Mouse (Mus musculus) hindbrain, embryonic 13.5 days (tissue): Measurements from ENCODE around the gene Gnat1. TPM values are rescaled to one million over a fixed set of nuclear protein-coding genes. Genes with fewer than 3 reads are reported as not detected.
A peak's percentile ranks its signal among the peaks of the same experiment; 100 is the strongest.

Source experiments
- ATAC-seq: fragments of 200-750 bp; cut with Nextera tagmentation; 2 replicates; pipeline ENCODE4 v1.8.0; 2017; ENCODE audit warnings: moderate TSS enrichment; ENCODE audit not compliant: low FRiP score
- H3K27ac ChIP-seq: fragments of 300-500 bp; sonication (generic); 2 replicates; pipeline ENCODE4 v1.5.1; 2015; ENCODE audit warnings: inconsistent platforms, mild to moderate bottlenecking, moderate library complexity
- H3K27me3 ChIP-seq: fragments of 300-500 bp; sonication (generic); 2 replicates; pipeline ENCODE4 v1.6.1; 2015; ENCODE audit warnings: mild to moderate bottlenecking, inconsistent platforms
- H3K36me3 ChIP-seq: fragments of 300-500 bp; sonication (generic); 2 replicates; pipeline ENCODE4 v1.6.1; 2015; ENCODE audit warnings: mild to moderate bottlenecking, inconsistent platforms
- H3K4me1 ChIP-seq: fragments of 300-500 bp; sonication (generic); replicated peaks from 2 replicates; pipeline ENCODE4 v1.6.1; 2015; ENCODE audit warnings: inconsistent platforms
- H3K4me2 ChIP-seq: fragments of 300-500 bp; sonication (generic); 2 replicates; pipeline ENCODE4 v1.6.1; 2015; ENCODE audit warnings: inconsistent platforms, mild to moderate bottlenecking, moderate library complexity
- H3K4me3 ChIP-seq: fragments of 300-500 bp; sonication (generic); 2 replicates; pipeline ENCODE4 v1.5.1; 2015; ENCODE audit warnings: mild to moderate bottlenecking, inconsistent platforms
- H3K9ac ChIP-seq: fragments of 300-500 bp; sonication (generic); 2 replicates; pipeline ENCODE4 v1.6.1; 2015; ENCODE audit warnings: mild to moderate bottlenecking, inconsistent platforms
- H3K9me3 ChIP-seq: fragments of 300-500 bp; sonication (generic); 2 replicates; pipeline ENCODE4 v1.6.1; 2016; ENCODE audit warnings: inconsistent platforms
- WGBS: fragments of 180-500 bp; shearing (Covaris S2); methylation state at CpG from one replicate; pipeline ENCODE4 v1.1.7; 2015; 5-methylcytosine and 5-hydroxymethylcytosine counted together
- polyA plus RNA-seq: library from polyadenylated mRNA; unstranded; fragments of >200 nt; fragmentation: Nextera tagmentation; extraction: Ambion mirVana; gene quantifications from 2 replicates; pipeline ENCODE4 v1.2.1, GENCODE M21; 2015

Gnat1 gene
- 1.8 TPM in 2 replicates for polyA plus RNA-seq

DNA sequence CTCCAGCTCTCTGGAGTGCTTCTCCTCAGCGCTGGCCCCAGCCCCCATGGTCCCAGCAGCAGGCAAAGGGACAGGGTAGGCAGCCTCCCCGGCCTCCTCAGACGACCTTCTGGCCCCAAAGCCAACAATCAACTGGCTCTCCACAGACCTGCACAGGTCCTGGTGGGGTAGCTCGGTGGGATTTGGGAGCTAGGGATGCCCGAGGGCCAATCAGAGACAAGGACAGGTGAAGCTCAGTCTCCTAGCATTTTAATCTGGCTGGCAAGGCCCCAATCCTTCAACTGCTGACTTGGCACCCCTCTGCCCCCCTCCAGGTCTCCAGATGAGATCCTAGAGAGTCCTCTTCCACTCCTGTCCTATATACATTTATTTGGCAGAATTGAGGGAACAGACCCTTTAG lies at the start of gene Gnat1:
Gene Gnat1 (minus strand): TSS at position 212 of the 400 bp plus-strand sequence.
- no peak within 1 kb of the TSS for H3K4me2 ChIP-seq
- ATAC-seq: no peak
- no peaks in the 10 kb centered on the region for H3K9me3 ChIP-seq
- peak within 1 kb of the TSS; percentile 49 for H3K9ac ChIP-seq
- peaks cover 41% of the 10 kb centered on the region for H3K27me3 ChIP-seq
- peaks cover 18% of the 10 kb centered on the region for H3K4me1 ChIP-seq
- peaks cover 28% of the 10 kb centered on the region for H3K36me3 ChIP-seq
- WGBS: 38% methylated on average over 5 of the region's 5 CpGs
- H3K27ac ChIP-seq: no peak within 1 kb of the TSS
- no peak within 1 kb of the TSS for H3K4me3 ChIP-seq

DNA sequence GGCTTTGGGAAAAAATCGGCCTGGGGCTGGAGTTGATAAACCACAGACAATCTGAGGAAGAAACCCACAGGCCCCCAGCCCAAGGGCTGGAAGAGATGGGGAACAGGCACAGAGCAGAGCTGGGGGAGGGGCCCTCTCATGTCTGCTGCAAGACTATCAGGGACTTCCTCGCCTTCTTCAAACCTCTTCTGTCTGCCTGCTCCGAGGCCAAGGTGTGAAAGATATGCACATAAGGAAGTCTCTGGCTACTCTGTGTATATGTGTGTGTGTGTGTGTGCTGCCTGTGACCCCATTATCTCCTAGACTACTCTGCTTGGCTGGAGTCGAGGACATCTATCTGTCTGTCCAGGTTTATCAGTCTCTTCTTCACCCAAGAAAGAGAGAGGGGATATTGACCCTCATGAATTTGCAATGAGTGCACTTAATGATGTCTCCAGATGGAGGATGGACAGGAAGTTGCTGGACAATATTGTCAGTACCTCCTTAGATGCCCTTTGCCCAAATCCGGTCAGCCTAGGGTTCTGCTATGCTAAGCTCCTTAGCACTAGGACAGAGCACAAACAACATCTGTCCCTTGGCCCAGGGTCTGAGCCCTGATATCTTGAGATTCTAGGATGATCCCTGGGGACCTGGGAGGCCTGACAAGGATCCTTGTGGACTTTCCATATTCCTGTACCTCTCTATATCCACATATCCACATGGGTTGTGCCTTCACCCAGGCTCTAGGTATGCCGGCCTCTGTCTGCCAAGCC lies 49.6 kb upstream of the Gnat1 start:
- no peaks in the 10 kb centered on the region for H3K9me3 ChIP-seq
- no peaks in the 10 kb centered on the region for H3K36me3 ChIP-seq
- 0 out of 2 replicates have a peak overlapping the region, but pooled peaks have one; percentile 2 for H3K9ac ChIP-seq
- H3K27me3 ChIP-seq: no peaks in the 10 kb centered on the region
- H3K4me1 ChIP-seq: peaks cover 58% of the 10 kb centered on the region
- H3K4me2 ChIP-seq: no peak overlapping the region
- no peak overlapping the region for H3K4me3 ChIP-seq
- peak overlapping the region; percentile 84 for H3K27ac ChIP-seq
- WGBS: 68% methylated on average over 6 of the region's 6 CpGs
- ATAC-seq: no peak

DNA sequence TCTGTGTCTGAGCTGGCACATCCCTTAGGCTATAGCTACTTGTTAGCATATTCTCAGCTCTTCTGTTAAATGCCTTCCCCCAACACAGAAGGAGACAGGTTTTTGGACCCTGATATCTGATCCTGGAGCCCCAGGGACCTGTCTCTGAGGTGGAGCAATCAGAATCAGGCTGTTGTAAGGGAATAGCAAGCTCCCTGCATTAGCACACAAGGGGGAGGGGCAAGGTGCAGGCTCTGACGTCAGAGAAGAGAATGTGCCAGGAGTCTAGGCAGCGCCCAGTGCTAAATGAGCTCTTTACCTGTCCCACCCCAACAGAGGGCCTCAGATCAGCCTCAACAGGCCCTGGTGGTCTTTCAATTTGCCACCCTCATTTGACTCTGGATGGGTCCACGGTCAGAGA lies 47.5 kb upstream of the Gnat1 start:
- no peaks in the 10 kb centered on the region for H3K27me3 ChIP-seq
- ATAC-seq: no peak
- WGBS: 50% methylated on average over 3 of the region's 3 CpGs
- H3K36me3 ChIP-seq: no peaks in the 10 kb centered on the region
- H3K9me3 ChIP-seq: no peaks in the 10 kb centered on the region
- H3K4me1 ChIP-seq: peaks cover 74% of the 10 kb centered on the region
- H3K9ac ChIP-seq: no peak overlapping the region
- no peak overlapping the region for H3K4me2 ChIP-seq
- no peak overlapping the region for H3K4me3 ChIP-seq
- peak overlapping the region; percentile 64 for H3K27ac ChIP-seq

DNA sequence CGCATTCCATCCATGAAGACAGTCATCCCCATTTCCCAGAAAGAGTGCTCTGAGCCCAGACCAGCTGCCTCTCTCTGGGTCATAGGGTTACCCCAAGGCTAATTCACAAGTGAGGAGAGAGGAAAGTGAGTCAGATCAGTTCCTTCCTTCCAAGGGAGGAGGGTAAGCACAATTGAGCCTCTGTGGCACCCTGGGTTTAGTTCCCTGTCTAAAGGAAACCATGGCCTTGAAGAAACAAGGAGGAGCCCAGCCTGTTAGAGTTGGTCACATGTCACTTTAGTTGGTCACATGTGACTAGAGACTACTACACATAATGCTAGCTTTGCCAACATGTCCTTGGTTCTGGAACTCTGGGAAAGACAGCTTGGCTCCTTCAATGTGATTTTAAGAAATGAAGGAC lies 45.3 kb upstream of the Gnat1 start:
- Histone ChIP-seq H3K27ac (peak overlapping the region; percentile 87; the same call in 1 of the 2 replicates), H3K9ac (no peak overlapping the region), H3K36me3 (no peaks in the 10 kb centered on the region), H3K4me1 (peaks cover 64% of the 10 kb centered on the region), H3K27me3 (peaks cover 5% of the 10 kb centered on the region; the same call in 1 of the 2 replicates), H3K4me3 (no peak overlapping the region), H3K9me3 (no peaks in the 10 kb centered on the region), H3K4me2 (no peak overlapping the region)
- 95% methylated on average over 1 of the region's 1 CpGs for WGBS
- ATAC-seq: no peak

DNA sequence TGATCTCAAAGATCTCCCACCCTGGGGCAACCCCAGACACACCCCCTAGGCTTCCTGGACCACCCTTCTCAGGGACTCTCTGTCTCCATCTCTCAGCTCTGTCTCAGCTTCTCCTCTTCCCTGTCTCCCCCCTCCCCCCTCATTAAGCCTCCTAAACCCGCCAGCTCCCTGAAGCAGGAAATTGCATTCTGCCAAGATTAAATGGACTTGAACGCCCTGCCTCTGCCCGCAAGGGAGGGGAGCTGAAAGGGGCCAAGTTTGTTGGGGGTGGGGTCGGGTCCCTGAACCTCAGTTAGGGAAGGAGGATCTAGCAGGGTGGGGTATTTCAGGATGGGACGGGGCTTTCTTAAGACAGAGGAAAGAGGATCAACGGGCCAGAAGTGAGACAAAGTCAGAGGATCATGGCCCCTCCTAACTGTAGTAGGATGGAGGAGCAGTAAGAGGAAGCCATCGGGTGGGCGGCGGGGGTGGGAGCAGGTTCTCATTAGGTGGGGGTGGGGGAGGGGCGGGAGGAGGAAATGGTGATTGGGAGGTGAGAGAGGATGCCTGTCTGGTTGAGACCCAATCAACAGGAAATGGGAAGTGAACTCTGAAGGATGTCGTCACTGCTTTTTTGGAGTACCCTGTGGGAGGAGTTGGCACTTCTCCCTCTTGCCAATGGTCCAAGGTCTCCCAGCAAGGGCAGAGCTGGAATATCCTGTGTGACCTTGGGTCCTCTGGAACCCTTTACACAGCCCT lies 44.5 kb upstream of the Gnat1 start:
- Histone ChIP-seq H3K4me2 (peak overlapping the region; percentile 37), H3K36me3 (no peaks in the 10 kb centered on the region), H3K9me3 (no peaks in the 10 kb centered on the region), H3K4me3 (no peak overlapping the region), H3K27ac (peak overlapping the region; percentile 87), H3K4me1 (peaks cover 55% of the 10 kb centered on the region), H3K9ac (no peak overlapping the region), H3K27me3 (peaks cover 5% of the 10 kb centered on the region; the same call in 1 of the 2 replicates)
- 12% methylated on average over 11 of the region's 11 CpGs for WGBS
- ATAC-seq: peak; percentile 50; the same call in 1 of the 2 replicates

DNA sequence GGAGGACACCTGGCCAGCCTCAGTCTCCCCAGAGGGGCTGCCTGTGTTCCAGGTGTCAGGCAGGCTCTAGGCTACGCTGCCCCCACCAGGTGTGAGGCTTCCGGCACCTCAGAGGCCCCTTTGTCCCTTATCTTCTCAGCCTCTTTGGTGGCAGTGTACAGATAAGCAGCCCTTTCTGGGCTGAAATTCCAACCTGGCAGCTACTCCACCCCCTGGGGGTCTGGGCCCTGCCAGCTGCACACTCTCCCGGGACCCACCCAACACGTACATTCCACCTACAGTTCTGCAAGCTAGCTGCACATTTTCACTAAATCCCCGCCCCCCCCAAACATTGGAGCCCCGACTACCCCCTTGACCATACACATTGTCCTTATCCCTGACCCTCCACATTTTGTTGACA lies 43.8 kb upstream of the Gnat1 start:
- Histone ChIP-seq H3K4me3 (no peak overlapping the region), H3K27me3 (peaks cover 5% of the 10 kb centered on the region; the same call in 1 of the 2 replicates), H3K36me3 (no peaks in the 10 kb centered on the region), H3K9me3 (no peaks in the 10 kb centered on the region), H3K27ac (peak overlapping the region; percentile 87), H3K4me2 (peak overlapping the region; percentile 37), H3K9ac (peak overlapping the region; percentile 35; the same call in 1 of the 2 replicates), H3K4me1 (peaks cover 49% of the 10 kb centered on the region)
- 18% methylated on average over 6 of the region's 6 CpGs for WGBS
- ATAC-seq: peak; percentile 29; the same call in 1 of the 2 replicates

DNA sequence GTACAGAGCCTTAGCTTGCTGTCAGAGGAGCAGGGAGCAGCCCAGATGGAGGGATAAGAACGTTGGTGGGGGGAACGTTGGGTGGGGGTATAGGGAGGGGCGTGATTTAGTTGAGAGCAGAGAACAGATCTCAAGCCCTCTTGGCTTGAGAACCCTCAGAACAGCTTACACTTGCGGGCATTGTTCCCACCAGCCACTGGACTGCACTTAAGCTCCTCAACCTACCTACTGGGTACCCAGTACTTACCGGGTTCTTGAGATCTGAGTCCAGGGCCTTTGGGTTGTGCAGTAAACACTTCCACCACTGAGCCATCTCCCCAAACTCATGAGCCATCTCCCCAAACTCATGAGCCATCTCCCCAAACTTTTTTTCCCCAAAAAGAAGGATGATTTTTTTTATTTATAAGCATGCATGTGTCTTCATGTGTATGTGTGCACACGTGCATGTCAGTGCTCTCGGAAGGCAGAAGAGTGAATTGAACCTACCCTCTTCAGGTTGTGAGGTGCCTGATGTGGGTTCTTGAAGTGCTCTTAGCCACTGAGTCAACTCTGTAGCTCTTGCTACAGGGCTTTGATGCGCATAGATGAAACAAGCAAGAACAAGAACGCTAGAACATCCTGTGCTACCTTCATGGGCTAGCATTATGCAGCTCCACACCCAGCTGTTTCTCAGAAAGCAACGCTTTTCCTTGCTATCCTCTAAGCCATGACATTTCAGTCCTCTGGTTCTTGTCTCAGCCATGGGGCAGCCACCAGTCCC lies 39.4 kb upstream of the Gnat1 start:
- H3K4me2 ChIP-seq: no peak overlapping the region
- H3K9ac ChIP-seq: no peak overlapping the region
- H3K27me3 ChIP-seq: peaks cover 13% of the 10 kb centered on the region
- H3K9me3 ChIP-seq: no peaks in the 10 kb centered on the region
- H3K36me3 ChIP-seq: no peaks in the 10 kb centered on the region
- 87% methylated on average over 10 of the region's 10 CpGs for WGBS
- no peak overlapping the region for H3K4me3 ChIP-seq
- H3K4me1 ChIP-seq: peaks cover 42% of the 10 kb centered on the region
- H3K27ac ChIP-seq: no peak overlapping the region
- no peak for ATAC-seq

DNA sequence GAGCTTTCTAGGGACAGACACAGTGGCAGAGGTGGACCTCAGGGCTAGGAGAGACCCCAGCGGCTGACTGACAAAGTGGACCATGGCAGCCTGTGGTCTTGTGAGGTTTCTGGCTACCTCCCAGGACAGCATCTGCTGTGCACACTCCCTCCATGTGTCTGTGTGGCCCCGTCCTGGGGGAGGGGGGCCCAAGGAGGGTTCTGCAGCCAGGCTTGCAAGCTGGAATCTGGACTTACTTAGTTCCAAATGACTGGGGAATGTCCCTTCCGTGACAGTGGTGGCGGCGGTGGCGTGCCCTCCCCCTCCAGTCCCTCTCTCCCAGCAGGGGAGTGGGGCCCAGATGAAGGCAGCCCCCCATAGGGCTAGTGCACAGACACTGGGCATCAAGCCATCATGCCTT lies 37.4 kb upstream of the Gnat1 start:
- Histone ChIP-seq H3K27me3 (peaks cover 16% of the 10 kb centered on the region), H3K4me2 (no peak overlapping the region), H3K4me3 (no peak overlapping the region), H3K9me3 (no peaks in the 10 kb centered on the region), H3K27ac (no peak overlapping the region), H3K4me1 (peaks cover 25% of the 10 kb centered on the region), H3K36me3 (no peaks in the 10 kb centered on the region), H3K9ac (0 out of 2 replicates have a peak overlapping the region, but pooled peaks have one; percentile 24)
- 30% methylated on average over 6 of the region's 6 CpGs for WGBS
- ATAC-seq: no peak

DNA sequence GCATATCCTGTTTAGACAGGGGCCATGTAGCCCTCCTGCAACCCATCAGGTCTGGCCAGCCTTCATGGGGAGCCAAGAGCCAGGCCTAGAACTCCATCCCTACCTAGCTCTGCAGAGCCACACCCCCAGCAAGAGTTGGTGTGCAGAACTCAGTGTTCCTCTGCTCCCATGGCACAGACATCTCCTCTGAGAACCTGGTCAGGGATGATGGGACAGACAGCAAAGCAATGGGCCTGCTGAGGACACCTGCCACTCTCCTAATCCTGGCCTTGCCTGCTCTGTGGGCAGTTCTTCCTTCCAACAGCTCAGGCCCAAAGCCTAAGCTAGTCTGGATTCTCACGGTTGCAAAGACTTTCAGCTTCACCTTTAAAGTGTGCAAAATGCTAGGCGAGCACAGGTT lies 36.1 kb upstream of the Gnat1 start:
- H3K9me3 ChIP-seq: no peaks in the 10 kb centered on the region
- no peak overlapping the region for H3K4me3 ChIP-seq
- WGBS: 90% methylated on average over 2 of the region's 2 CpGs
- peaks cover 23% of the 10 kb centered on the region for H3K4me1 ChIP-seq
- H3K27me3 ChIP-seq: peaks cover 22% of the 10 kb centered on the region
- H3K36me3 ChIP-seq: no peaks in the 10 kb centered on the region
- no peak overlapping the region for H3K9ac ChIP-seq
- ATAC-seq: no peak
- H3K4me2 ChIP-seq: no peak overlapping the region
- no peak overlapping the region for H3K27ac ChIP-seq

DNA sequence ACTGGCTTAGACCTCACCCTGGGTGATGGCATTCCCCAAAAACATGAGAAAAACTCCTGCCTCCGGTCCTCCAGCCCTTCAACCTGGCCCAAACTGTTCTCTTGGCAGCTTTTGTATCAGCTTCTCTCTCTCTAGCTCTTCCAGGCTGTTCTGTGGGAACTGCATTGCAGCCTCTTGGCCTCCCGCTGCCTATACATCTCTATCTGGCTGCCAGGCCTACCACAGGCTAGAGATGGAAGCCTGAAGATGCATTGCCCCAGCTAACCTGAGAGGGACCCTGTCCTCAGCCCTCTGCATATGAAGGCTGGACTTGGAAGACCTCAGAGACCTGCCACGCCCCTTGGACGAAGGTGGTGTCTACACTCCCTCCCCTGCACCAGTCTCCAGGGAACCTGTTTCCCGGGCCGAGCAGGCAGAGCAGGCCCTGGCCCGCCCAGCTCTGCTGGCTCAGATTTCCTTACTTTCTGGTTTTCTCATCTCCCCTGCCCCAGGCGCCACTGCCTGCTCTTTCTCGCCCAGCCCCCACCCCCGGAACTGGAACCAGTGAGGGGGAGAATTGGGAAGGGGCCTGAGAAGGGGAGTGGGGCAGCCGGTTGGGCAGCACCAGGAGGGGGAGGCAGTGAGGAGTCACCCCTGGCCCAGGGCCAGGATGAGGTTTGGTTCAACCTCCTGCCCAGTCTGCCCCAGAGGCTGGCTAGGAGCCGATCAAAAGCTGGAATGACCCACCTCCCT lies 34.9 kb upstream of the Gnat1 start:
- Histone ChIP-seq H3K4me2 (no peak overlapping the region), H3K27ac (peak overlapping the region; percentile 24; the same call in 1 of the 2 replicates)

DNA sequence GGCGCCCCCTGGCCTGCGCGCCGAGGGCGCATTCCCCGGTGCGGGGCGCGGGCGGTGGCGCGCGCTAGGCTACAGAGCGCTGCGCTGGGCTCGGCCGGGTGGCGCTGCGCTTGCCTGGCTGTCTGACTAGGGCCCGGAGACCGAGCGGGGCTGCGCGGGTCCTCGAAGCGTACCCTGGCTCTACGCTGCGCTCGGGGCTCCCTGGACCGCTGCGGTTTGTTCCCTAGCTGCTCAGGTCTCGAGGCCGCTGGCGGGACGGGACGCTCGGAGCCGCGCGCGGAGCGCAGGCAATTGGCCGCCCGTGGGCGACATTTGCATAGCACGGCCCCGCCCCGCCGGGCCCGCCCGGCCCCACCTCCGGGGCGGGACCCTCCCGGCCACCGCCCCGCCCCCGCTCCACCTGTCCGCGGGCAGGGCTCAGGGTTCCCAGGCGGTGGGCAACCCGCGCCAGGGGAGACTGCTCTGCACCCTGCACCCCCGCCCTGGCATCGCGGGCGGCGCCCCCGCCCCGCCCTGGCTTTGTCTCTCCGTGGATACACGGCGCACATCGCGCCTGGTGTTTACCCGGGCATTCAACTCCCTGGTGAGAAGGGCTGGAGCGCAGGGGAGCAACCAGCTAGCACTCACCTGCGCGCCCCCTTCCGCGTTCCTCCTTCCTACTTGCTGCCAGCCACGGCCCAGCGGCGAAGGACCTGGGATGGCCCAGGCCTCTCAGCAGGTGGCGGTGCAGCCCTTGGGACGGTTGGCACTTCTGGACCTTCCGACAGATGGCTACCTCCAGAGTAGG lies 30.4 kb upstream of the Gnat1 start, which contains the start of gene Sema3f:
Gene Sema3f (minus strand): TSS at position 779 of the 787 bp plus-strand sequence.
- Histone ChIP-seq H3K4me1 (peaks cover 64% of the 10 kb centered on the region), H3K27me3 (peaks cover 45% of the 10 kb centered on the region), H3K36me3 (peaks cover 7% of the 10 kb centered on the region), H3K27ac (peak within 1 kb of the TSS; percentile 92), H3K4me2 (peak within 1 kb of the TSS; percentile 90), H3K9me3 (no peaks in the 10 kb centered on the region), H3K4me3 (peak within 1 kb of the TSS; percentile 83), H3K9ac (peak within 1 kb of the TSS; percentile 97)
- under 1% methylated on average over 61 of the region's 86 CpGs for WGBS
- ATAC-seq: peak; percentile 77

More for the DNA sequence above, 34.9 kb upstream of the Gnat1 start:
- Histone ChIP-seq H3K9me3 (no peaks in the 10 kb centered on the region), H3K4me3 (no peak overlapping the region), H3K9ac (peak overlapping the region; percentile 59), H3K4me1 (peaks cover 31% of the 10 kb centered on the region), H3K27me3 (peaks cover 26% of the 10 kb centered on the region), H3K36me3 (no peaks in the 10 kb centered on the region)
- WGBS: 16% methylated on average over 12 of the region's 12 CpGs
- no peak for ATAC-seq
